Mouse (Mus musculus) heart, embryonic 16.5 days (tissue): ENCODE data around the gene Slc6a11. TPM values are rescaled to one million over a fixed set of nuclear protein-coding genes. Genes with fewer than 3 reads are reported as not detected.

Experiments used
- ATAC-seq: fragments of 200-750 bp; cut with Nextera tagmentation; replicated peaks from 2 replicates; pipeline ENCODE4 v1.8.0; 2017; ENCODE audit warnings: moderate number of reproducible peaks; ENCODE audit not compliant: insufficient read depth, low FRiP score; ENCODE audit errors: extremely low read depth
- H3K27ac ChIP-seq: fragments of 300-500 bp; sonication (generic); 2 replicates; pipeline ENCODE4 v1.5.1; 2014; ENCODE audit warnings: mild to moderate bottlenecking, low read length, control low read depth, moderate library complexity
- H3K27me3 ChIP-seq: fragments of 300-500 bp; sonication (generic); 2 replicates; pipeline ENCODE4 v1.6.1; 2014; ENCODE audit warnings: low read length, mixed read lengths; ENCODE audit not compliant: control insufficient read depth, insufficient read depth
- H3K36me3 ChIP-seq: fragments of 300-500 bp; sonication (generic); 2 replicates; pipeline ENCODE4 v1.6.1; 2014; ENCODE audit not compliant: control insufficient read depth, insufficient read depth
- H3K4me1 ChIP-seq: fragments of 300-500 bp; sonication (generic); 2 replicates; pipeline ENCODE4 v1.6.1; 2014; ENCODE audit warnings: low read length, mixed read lengths; ENCODE audit not compliant: control insufficient read depth, insufficient read depth
- H3K4me2 ChIP-seq: fragments of 300-500 bp; sonication (generic); 2 replicates; pipeline ENCODE4 v1.6.1; 2014; ENCODE audit warnings: low read depth, mild to moderate bottlenecking, control low read depth, low read length
- H3K4me3 ChIP-seq: fragments of 300-500 bp; sonication (generic); 2 replicates; pipeline ENCODE4 v1.5.1; 2014; ENCODE audit warnings: mild to moderate bottlenecking, control low read depth, low read length
- H3K9ac ChIP-seq: fragments of 300-500 bp; sonication (generic); 2 replicates; pipeline ENCODE4 v1.6.1; 2014; ENCODE audit warnings: low read length, control low read depth
- H3K9me3 ChIP-seq: fragments of 300-500 bp; sonication (generic); replicated peaks from 2 replicates; pipeline ENCODE4 v1.6.1; 2016; ENCODE audit warnings: low read length; ENCODE audit not compliant: control insufficient read depth
- WGBS: fragments of 180-500 bp; shearing (Covaris S2); extraction: QIAGEN DNeasy Blood & Tissue Kit; methylation state at CpG from one replicate; pipeline ENCODE4 v1.1.7; 2014; 5-methylcytosine and 5-hydroxymethylcytosine counted together
- polyA plus RNA-seq: library from polyadenylated mRNA; unstranded; fragments of >200 nt; fragmentation: Nextera tagmentation; extraction: Ambion mirVana; gene quantifications from 2 replicates; pipeline ENCODE4 v1.2.1, GENCODE M21; 2015

Gene Slc6a11
- polyA plus RNA-seq, 1 experiment from 2014 or later, result not detected

- Histone ChIP-seq H3K9ac (no peak overlapping the region), H3K27me3 (no peaks in the 10 kb centered on the region), H3K36me3 (no peaks in the 10 kb centered on the region), H3K4me2 (no peak overlapping the region), H3K4me1 (no peaks in the 10 kb centered on the region), H3K9me3 (no peaks in the 10 kb centered on the region), H3K4me3 (no peak overlapping the region), H3K27ac (no peak overlapping the region)
- ATAC-seq, result no peak
- WGBS, result 85% methylated on average over 7 of the region's 7 CpGs
Observed at GRCm38 (mm10) chr6:114158811-114159210, 27.8 kb downstream of the Slc6a11 start.

GRCm38 (mm10) chr6:114160732-114161131 lies 29.7 kb downstream of the Slc6a11 start:
- no peak for ATAC-seq
- Histone ChIP-seq H3K4me1 (no peaks in the 10 kb centered on the region), H3K27ac (no peak overlapping the region), H3K4me3 (no peak overlapping the region), H3K9ac (no peak overlapping the region), H3K9me3 (no peaks in the 10 kb centered on the region), H3K4me2 (no peak overlapping the region), H3K36me3 (no peaks in the 10 kb centered on the region), H3K27me3 (no peaks in the 10 kb centered on the region)
- 70% methylated on average over 8 of the region's 8 CpGs for WGBS

GRCm38 (mm10) chr6:114174052-114174397 lies 43.0 kb downstream of the Slc6a11 start:
- H3K27ac ChIP-seq, result no peak overlapping the region
- ATAC-seq, result no peak
- 8% methylated on average over 8 of the region's 8 CpGs for WGBS

GRCm38 (mm10) chr6:114174398-114175140 lies 43.5 kb downstream of the Slc6a11 start:
- ATAC-seq, result no peak
- H3K27me3 ChIP-seq, result peaks cover 12% of the 10 kb centered on the region
- 12% methylated on average over 9 of the region's 9 CpGs for WGBS
- H3K4me3 ChIP-seq, result no peak overlapping the region
- H3K4me1 ChIP-seq, result no peaks in the 10 kb centered on the region
- no peak overlapping the region for H3K9ac ChIP-seq
- H3K27ac ChIP-seq, result no peak overlapping the region
- no peaks in the 10 kb centered on the region for H3K9me3 ChIP-seq
- H3K36me3 ChIP-seq, result no peaks in the 10 kb centered on the region
- no peak overlapping the region for H3K4me2 ChIP-seq

More at GRCm38 (mm10) chr6:114174052-114174397, 43.0 kb downstream of the Slc6a11 start:
- Histone ChIP-seq H3K9me3 (no peaks in the 10 kb centered on the region), H3K27me3 (peaks cover 12% of the 10 kb centered on the region), H3K36me3 (no peaks in the 10 kb centered on the region), H3K4me3 (no peak overlapping the region), H3K4me1 (no peaks in the 10 kb centered on the region), H3K9ac (no peak overlapping the region), H3K4me2 (no peak overlapping the region)

GRCm38 (mm10) chr6:114178141-114178540 lies 47.1 kb downstream of the Slc6a11 start:
- H3K27me3 ChIP-seq, result peaks cover 12% of the 10 kb centered on the region
- H3K27ac ChIP-seq, result no peak overlapping the region
- H3K36me3 ChIP-seq, result no peaks in the 10 kb centered on the region
- WGBS, result 83% methylated on average over 3 of the region's 3 CpGs
- no peak for ATAC-seq
- H3K4me1 ChIP-seq, result no peaks in the 10 kb centered on the region
- no peak overlapping the region for H3K4me2 ChIP-seq
- no peaks in the 10 kb centered on the region for H3K9me3 ChIP-seq
- no peak overlapping the region for H3K4me3 ChIP-seq
- H3K9ac ChIP-seq, result no peak overlapping the region

GRCm38 (mm10) chr6:114182366-114183179 lies 51.5 kb downstream of the Slc6a11 start:
- WGBS, result 59% methylated on average over 7 of the region's 7 CpGs

GRCm38 (mm10) chr6:114187121-114187520 lies 56.1 kb downstream of the Slc6a11 start:
- no peak for ATAC-seq
- Histone ChIP-seq H3K4me1 (no peaks in the 10 kb centered on the region), H3K4me3 (no peak overlapping the region), H3K9me3 (no peaks in the 10 kb centered on the region), H3K4me2 (no peak overlapping the region), H3K36me3 (no peaks in the 10 kb centered on the region), H3K27ac (no peak overlapping the region), H3K9ac (no peak overlapping the region), H3K27me3 (no peaks in the 10 kb centered on the region)
- WGBS, result 43% methylated on average over 4 of the region's 4 CpGs

More at GRCm38 (mm10) chr6:114182366-114183179, 51.5 kb downstream of the Slc6a11 start:
- no peak for ATAC-seq
- Histone ChIP-seq H3K36me3 (no peaks in the 10 kb centered on the region), H3K27me3 (no peaks in the 10 kb centered on the region), H3K4me2 (no peak overlapping the region), H3K4me1 (no peaks in the 10 kb centered on the region), H3K27ac (no peak overlapping the region), H3K4me3 (no peak overlapping the region), H3K9ac (no peak overlapping the region), H3K9me3 (no peaks in the 10 kb centered on the region)

GRCm38 (mm10) chr6:114188869-114189268 lies 57.8 kb downstream of the Slc6a11 start:
- H3K4me1 ChIP-seq, result no peaks in the 10 kb centered on the region
- no peaks in the 10 kb centered on the region for H3K9me3 ChIP-seq
- no peaks in the 10 kb centered on the region for H3K36me3 ChIP-seq
- no peak overlapping the region for H3K4me2 ChIP-seq
- H3K27me3 ChIP-seq, result no peaks in the 10 kb centered on the region
- WGBS, result 70% methylated on average over 8 of the region's 8 CpGs
- no peak overlapping the region for H3K27ac ChIP-seq
- no peak for ATAC-seq
- no peak overlapping the region for H3K4me3 ChIP-seq
- no peak overlapping the region for H3K9ac ChIP-seq

- Histone ChIP-seq H3K4me3 (no peak overlapping the region), H3K4me2 (no peak overlapping the region), H3K4me1 (no peaks in the 10 kb centered on the region), H3K9ac (no peak overlapping the region), H3K27ac (no peak overlapping the region), H3K9me3 (no peaks in the 10 kb centered on the region), H3K27me3 (no peaks in the 10 kb centered on the region), H3K36me3 (no peaks in the 10 kb centered on the region)
- no peak for ATAC-seq
Observed at GRCm38 (mm10) chr6:114195998-114196397, 65.0 kb downstream of the Slc6a11 start.
